Mouse (Mus musculus) C2C12 (cell line): Measurements from ENCODE around the gene Fntb.

Experiments
- CTCF ChIP-seq: IDR thresholded peaks from one replicate; pipeline ENCODE4 v1.5.1; 2011; ENCODE audit not compliant: control insufficient read depth, insufficient read depth, insufficient read length
- MAX ChIP-seq: IDR thresholded peaks from one replicate; pipeline ENCODE4 v1.6.1; 2011; ENCODE audit warnings: mild to moderate bottlenecking, control low read depth
- USF1 ChIP-seq: IDR thresholded peaks from one replicate; pipeline ENCODE4 v1.6.1; 2011; ENCODE audit warnings: low read depth, mild to moderate bottlenecking, control low read depth, moderate library complexity

- TF ChIP-seq MAX = no peak
- TF ChIP-seq CTCF = no peak
- TF ChIP-seq USF1 = no peak
These were observed 74.7 kb downstream of the Fntb start for GRCm38 (mm10) chr12:76840081-76840480.
